Mouse (Mus musculus): ENCODE data around the gene Rasal1.

DNA sequence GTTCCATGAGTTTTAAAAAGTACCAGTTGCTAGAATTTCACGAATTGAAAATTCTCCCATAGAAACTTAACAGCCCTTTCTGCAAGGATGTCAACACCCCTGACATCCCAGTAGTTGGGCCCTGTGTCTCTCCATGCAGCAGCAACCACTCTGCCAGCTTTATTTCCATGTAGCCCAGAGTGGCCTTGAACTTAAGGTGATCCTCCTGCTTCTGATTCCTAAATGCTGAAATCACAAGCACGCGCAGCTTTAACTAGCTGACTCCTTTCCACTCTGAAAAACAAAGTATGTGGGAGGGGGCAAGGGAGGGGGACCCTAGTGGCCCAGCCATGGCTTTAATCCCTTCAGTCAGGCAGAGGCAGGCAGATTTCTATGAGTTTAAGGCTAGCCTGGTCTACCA, 41.3 kb upstream of the Rasal1 start:
- TF ChIP-seq CTCF (IDR thresholded peaks at IDR 0.05) (no peak), POLR2A (IDR thresholded peaks at IDR 0.05; ENCODE audit: insufficient read depth, low read depth, low read length) (no peak)

Data from heart, adult 2 months (tissue).